Mouse (Mus musculus): ENCODE data around the gene Col15a1.

GRCm38 (mm10) chr4:47235312-47235711, 27.4 kb downstream of the Col15a1 start:
- TF ChIP-seq CTCF (IDR thresholded peaks at IDR 0.05; ENCODE audit: extremely low read depth, insufficient read length, insufficient replicate concordance, low read depth, low read length) (no peak), POLR2A (IDR thresholded peaks at IDR 0.05; ENCODE audit: low read depth, low read length) (no peak)
